In genomic region chr12:100310471-100311392, GRCm38 (mm10) we compare ENCODE assay signal across 10 mouse cellular contexts.
DNase-seq lines count a peak whose midpoint lies in the region; ATAC-seq and TF ChIP-seq lines count a peak whose summit lies in the region.
"Had no signal": no experiment of that assay in that cellular context is flagged by ENCODE, and none has a peak within 500 bp of the region (broad histone marks: within the 10 kb centered on the region; RNA-seq: fewer than 3 reads in every experiment).

No protein-coding gene starts in this region.

- no peak overlapping the region for H3K9ac ChIP-seq in hindbrain, embryonic 12.5 days
- no peak overlapping the region for H3K9ac ChIP-seq in neural tube, embryonic 15.5 days (replicated peaks)
- H3K9ac ChIP-seq: limb, embryonic 12.5 days had no signal

- intact Hi-C loops in left cerebral cortex, adult 2 months (cut with DNase I) = no loop called here

- H3K4me1 ChIP-seq in hindbrain, embryonic 12.5 days = peaks cover 70% of the 10 kb centered on the region
- H3K4me1 ChIP-seq in neural tube, embryonic 15.5 days = peaks cover 75% of the 10 kb centered on the region

- H3K27me3 ChIP-seq in hindbrain, embryonic 12.5 days = no peaks in the 10 kb centered on the region
- H3K27me3 ChIP-seq in neural tube, embryonic 15.5 days (replicated peaks) = no peaks in the 10 kb centered on the region
- H3K27me3 ChIP-seq: limb, embryonic 12.5 days had no signal

- H3K27ac ChIP-seq in left cerebral cortex, adult 2 months = peak overlapping the region; percentile 79
- peak overlapping the region; percentile 3; the same call in 1 of the 2 replicates for H3K27ac ChIP-seq in hindbrain, embryonic 12.5 days
- H3K27ac ChIP-seq in neural tube, embryonic 15.5 days (replicated peaks) = peak overlapping the region; percentile 34
- H3K27ac ChIP-seq: limb, embryonic 12.5 days had no signal

- DNase-seq in left cerebral cortex, adult 2 months (ENCODE audit: extremely low spot score in 1 of 2, low spot score in 2 of 2) = no peak
- DNase-seq in left cerebral cortex, adult 18-20 months (ENCODE audit: low spot score in 2 of 2) = no peak
- DNase-seq in cerebellum, adult 9-10 months = peak; percentile 84
- no peak for DNase-seq in natural killer cell, adult 2 months (ENCODE audit: low spot score in 2 of 2)
- no peak for DNase-seq in spleen, adult 18-20 months
- DNase-seq in embryo, embryonic 10.5 days (ENCODE audit: low spot score) = no peak
- DNase-seq: gastrocnemius, postnatal 10 days had no signal

- no peak for ATAC-seq in hindbrain, embryonic 12.5 days (ENCODE audit: low FRiP score)
- ATAC-seq in neural tube, embryonic 15.5 days (ENCODE audit: low FRiP score) = no peak

- 66% methylated on average over 6 of the region's 6 CpGs for WGBS in hindbrain, embryonic 12.5 days
- 40% methylated on average over 6 of the region's 6 CpGs for WGBS in neural tube, embryonic 15.5 days

- H3K9me3 ChIP-seq in hindbrain, embryonic 12.5 days (replicated peaks) = no peaks in the 10 kb centered on the region
- no peaks in the 10 kb centered on the region for H3K9me3 ChIP-seq in neural tube, embryonic 15.5 days (replicated peaks)
- H3K9me3 ChIP-seq: limb, embryonic 12.5 days had no signal

- H3K36me3 ChIP-seq in hindbrain, embryonic 12.5 days = 0 out of 2 replicates have a peak, but pooled peaks cover 2% of the 10 kb centered on the region
- H3K36me3 ChIP-seq in neural tube, embryonic 15.5 days = no peaks in the 10 kb centered on the region

- no peak overlapping the region for H3K4me3 ChIP-seq in left cerebral cortex, adult 2 months
- no peak overlapping the region for H3K4me3 ChIP-seq in hindbrain, embryonic 12.5 days
- no peak overlapping the region for H3K4me3 ChIP-seq in neural tube, embryonic 15.5 days (replicated peaks)
- H3K4me3 ChIP-seq: limb, embryonic 12.5 days had no signal

- H3K4me2 ChIP-seq in hindbrain, embryonic 12.5 days (replicated peaks) = no peak overlapping the region
- H3K4me2 ChIP-seq in neural tube, embryonic 15.5 days = no peak overlapping the region
- H3K4me2 ChIP-seq: limb, embryonic 12.5 days had no signal

- TF ChIP-seq CTCF in left cerebral cortex, adult 2 months (IDR thresholded peaks at IDR 0.05) = peak; percentile 33

Comparison
In these comparisons a context has a peak if more than half of its experiments do, and no peak if none do; other contexts are left out.
1. H3K27ac ChIP-seq: peak in every context shown above with its lines; median percentile 79 in left cerebral cortex, adult 2 months; 34 in neural tube, embryonic 15.5 days; 3 in hindbrain, embryonic 12.5 days.